Mouse (Mus musculus) ovary, adult 18-20 months (tissue): ENCODE measurements around the gene Thumpd3.
A peak's percentile ranks its signal among the peaks of the same experiment; 100 is the strongest.

Experiments
- DNase-seq: peaks from one replicate; pipeline ENCODE4 v3.0.0; 2022; ENCODE audit warnings: low spot score, mixed read lengths

Thumpd3 gene

GRCm38 (mm10) chr6:113037946-113038734 is 7.9 kb upstream of the Thumpd3 start:
- peak; percentile 25 for DNase-seq

- no peak for DNase-seq
These were observed 7.3 kb upstream of the Thumpd3 start for GRCm38 (mm10) chr6:113038735-113039058.

- DNase-seq = no peak
These were observed 5.7 kb upstream of the Thumpd3 start for GRCm38 (mm10) chr6:113040319-113040718.

GRCm38 (mm10) chr6:113041215-113041990 is 4.6 kb upstream of the Thumpd3 start:
- no peak for DNase-seq

GRCm38 (mm10) chr6:113045575-113045974 is 450 bp upstream of the Thumpd3 start:
- DNase-seq = no peak

- DNase-seq = no peak
These were observed 1.2 kb downstream of the Thumpd3 start for GRCm38 (mm10) chr6:113047016-113047746.

- no peak for DNase-seq
These were observed 2.3 kb downstream of the Thumpd3 start for GRCm38 (mm10) chr6:113048371-113048770.

GRCm38 (mm10) chr6:113049159-113049558 is 3.1 kb downstream of the Thumpd3 start:
- DNase-seq = no peak

GRCm38 (mm10) chr6:113052972-113053371 is 6.9 kb downstream of the Thumpd3 start:
- DNase-seq = no peak

- no peak for DNase-seq
These were observed 8.6 kb downstream of the Thumpd3 start for GRCm38 (mm10) chr6:113054552-113055107.

- DNase-seq = no peak
These were observed 15.0 kb downstream of the Thumpd3 start for GRCm38 (mm10) chr6:113060892-113061563.

- no peak for DNase-seq
These were observed 16.2 kb downstream of the Thumpd3 start for GRCm38 (mm10) chr6:113062253-113062652.

GRCm38 (mm10) chr6:113063363-113063762 is 17.3 kb downstream of the Thumpd3 start:
- DNase-seq = no peak

GRCm38 (mm10) chr6:113065186-113065585 is 19.2 kb downstream of the Thumpd3 start:
- no peak for DNase-seq

- no peak for DNase-seq
These were observed 23.1 kb downstream of the Thumpd3 start for GRCm38 (mm10) chr6:113069154-113069553.

- no peak for DNase-seq
These were observed 29.2 kb downstream of the Thumpd3 start for GRCm38 (mm10) chr6:113075261-113075660.

- DNase-seq = peak; percentile 96
These were observed 30.1 kb downstream of the Thumpd3 start for GRCm38 (mm10) chr6:113076012-113076685.

- DNase-seq = peak; percentile 98
These were observed 30.9 kb downstream of the Thumpd3 start, which contains the start of gene Setd5 for GRCm38 (mm10) chr6:113076686-113077516. Gene Setd5 (plus strand): TSS chr6:113077365.

GRCm38 (mm10) chr6:113077569-113078030 is 31.6 kb downstream of the Thumpd3 start:
- no peak for DNase-seq
